Mouse (Mus musculus) heart, postnatal 36 days (tissue): ENCODE results near the gene Mgat4c. TPM values are rescaled to one million over a fixed set of nuclear protein-coding genes. Genes with fewer than 3 reads are reported as not detected.

Experiments
- microRNA-seq, 2 experiments: library from miRNA; unstranded; fragments of <30 nt; microRNA quantifications; one replicate each; pipeline ENCODE4 v1.2.0; 2021; ENCODE audit warnings: borderline number of aligned reads in 2 of 2
- total RNA-seq, 2 experiments: library from RNA; stranded (reverse); gene quantifications; 2 replicates each; pipeline ENCODE4 v1.2.3; 2021

The Mgat4c gene
- total RNA-seq, 2 experiments from 2014 or later, result not detected

Small RNA genes lying within 50 kb of the gene (microRNA-seq; reads per million reads assigned to microRNA genes)
- gene Mir3059, result 0 to 0.67 reads per million in 2 experiments
